Mouse (Mus musculus) intestine, embryonic 16.5 days (tissue): ENCODE measurements around the gene Abi1. TPM values are rescaled to one million over a fixed set of nuclear protein-coding genes. Genes with fewer than 3 reads are reported as not detected.

Source experiments
- ATAC-seq: fragments of 200-750 bp; cut with Nextera tagmentation; 2 replicates; pipeline ENCODE4 v1.8.0; 2017; ENCODE audit warnings: moderate TSS enrichment, moderate library complexity
- H3K27ac ChIP-seq: fragments of 300-500 bp; sonication (generic); 2 replicates; pipeline ENCODE4 v1.5.1; 2014; ENCODE audit warnings: mild to moderate bottlenecking, low read length
- H3K27me3 ChIP-seq: fragments of 300-500 bp; sonication (generic); replicated peaks from 2 replicates; pipeline ENCODE4 v1.6.1; 2014; ENCODE audit warnings: low read length, control low read depth, mixed read lengths; ENCODE audit not compliant: control insufficient read depth, insufficient read depth
- H3K36me3 ChIP-seq: fragments of 300-500 bp; sonication (generic); 2 replicates; pipeline ENCODE4 v1.6.1; 2014; ENCODE audit warnings: low read length, control low read depth; ENCODE audit not compliant: control insufficient read depth, insufficient read depth
- H3K4me1 ChIP-seq: fragments of 300-500 bp; sonication (generic); 2 replicates; pipeline ENCODE4 v1.6.1; 2014; ENCODE audit warnings: low read length, control low read depth, mixed read lengths; ENCODE audit not compliant: control insufficient read depth, insufficient read depth
- H3K4me2 ChIP-seq: fragments of 300-500 bp; sonication (generic); 2 replicates; pipeline ENCODE4 v1.6.1; 2014; ENCODE audit warnings: low read depth, low read length, control low read depth
- H3K4me3 ChIP-seq: fragments of 300-500 bp; sonication (generic); 2 replicates; pipeline ENCODE4 v1.5.1; 2014; ENCODE audit warnings: mild to moderate bottlenecking, low read length
- H3K9ac ChIP-seq: fragments of 300-500 bp; sonication (generic); 2 replicates; pipeline ENCODE4 v1.6.1; 2014; ENCODE audit warnings: low read depth, low read length
- H3K9me3 ChIP-seq: fragments of 300-500 bp; sonication (generic); 2 replicates; pipeline ENCODE4 v1.6.1; 2016; ENCODE audit warnings: low read length, control low read depth; ENCODE audit not compliant: control insufficient read depth
- WGBS: fragments of 180-500 bp; shearing (Covaris S2); extraction: QIAGEN DNeasy Blood & Tissue Kit; methylation state at CpG from one replicate; pipeline ENCODE4 v1.1.7; 2014; 5-methylcytosine and 5-hydroxymethylcytosine counted together
- polyA plus RNA-seq: library from polyadenylated mRNA; unstranded; fragments of >200 nt; fragmentation: Nextera tagmentation; extraction: Ambion mirVana; gene quantifications from 2 replicates; pipeline ENCODE4 v1.2.1, GENCODE M21; 2015

Abi1 gene
- polyA plus RNA-seq, 1 experiment from 2014 or later = 54.0 TPM

GRCm38 (mm10) chr2:22999620-23000019 lies 40.4 kb downstream of the Abi1 start:
- Histone ChIP-seq H3K4me1 (no peaks in the 10 kb centered on the region; the same call in 1 of the 2 replicates), H3K4me3 (no peak overlapping the region), H3K36me3 (no peaks in the 10 kb centered on the region), H3K9ac (no peak overlapping the region), H3K27me3 (no peaks in the 10 kb centered on the region), H3K27ac (no peak overlapping the region), H3K4me2 (no peak overlapping the region), H3K9me3 (no peaks in the 10 kb centered on the region)
- WGBS = 68% methylated on average over 1 of the region's 1 CpGs
- no peak for ATAC-seq

GRCm38 (mm10) chr2:22998804-22999203 lies 41.2 kb downstream of the Abi1 start:
- ATAC-seq = no peak
- no peaks in the 10 kb centered on the region; the same call in 1 of the 2 replicates for H3K4me1 ChIP-seq
- no peaks in the 10 kb centered on the region for H3K9me3 ChIP-seq
- no peaks in the 10 kb centered on the region for H3K27me3 ChIP-seq
- WGBS = 79% methylated on average over 2 of the region's 2 CpGs
- H3K27ac ChIP-seq = no peak overlapping the region
- no peak overlapping the region for H3K4me2 ChIP-seq
- H3K36me3 ChIP-seq = no peaks in the 10 kb centered on the region
- H3K4me3 ChIP-seq = no peak overlapping the region
- no peak overlapping the region for H3K9ac ChIP-seq

DNA sequence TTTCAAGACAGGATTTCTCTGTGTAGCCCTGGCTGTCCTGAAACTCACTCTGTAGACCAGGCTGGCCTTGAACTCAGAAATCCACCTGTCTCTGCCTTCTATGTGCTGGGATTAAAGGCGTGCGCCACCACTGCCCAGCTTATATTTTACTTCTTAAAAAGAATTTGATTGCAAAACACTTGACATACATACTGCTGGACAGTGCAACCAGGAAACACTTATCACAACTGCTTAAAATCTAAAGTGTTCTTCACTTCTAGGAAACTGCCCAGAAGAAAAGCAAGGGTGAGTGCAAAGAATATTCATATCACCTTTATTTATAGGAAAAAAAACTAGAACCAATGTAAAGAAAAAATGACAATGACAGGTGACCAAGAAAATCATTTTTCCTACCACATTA lies 42.0 kb downstream of the Abi1 start:
- WGBS = 88% methylated on average over 2 of the region's 2 CpGs
- no peaks in the 10 kb centered on the region; the same call in 1 of the 2 replicates for H3K4me1 ChIP-seq
- no peak overlapping the region for H3K9ac ChIP-seq
- no peaks in the 10 kb centered on the region for H3K36me3 ChIP-seq
- H3K4me2 ChIP-seq = no peak overlapping the region
- H3K27ac ChIP-seq = no peak overlapping the region
- H3K27me3 ChIP-seq = no peaks in the 10 kb centered on the region
- no peaks in the 10 kb centered on the region for H3K9me3 ChIP-seq
- ATAC-seq = no peak
- H3K4me3 ChIP-seq = no peak overlapping the region

GRCm38 (mm10) chr2:22996071-22996470 lies 44.0 kb downstream of the Abi1 start:
- H3K4me2 ChIP-seq = no peak overlapping the region
- no peak for ATAC-seq
- no peaks in the 10 kb centered on the region for H3K36me3 ChIP-seq
- no peaks in the 10 kb centered on the region for H3K27me3 ChIP-seq
- H3K9ac ChIP-seq = no peak overlapping the region
- no peak overlapping the region for H3K27ac ChIP-seq
- H3K4me1 ChIP-seq = no peaks in the 10 kb centered on the region; the same call in 1 of the 2 replicates
- H3K9me3 ChIP-seq = no peaks in the 10 kb centered on the region
- no peak overlapping the region for H3K4me3 ChIP-seq

- Histone ChIP-seq H3K27ac (no peak overlapping the region), H3K9ac (no peak overlapping the region), H3K4me3 (no peak overlapping the region), H3K36me3 (no peaks in the 10 kb centered on the region), H3K27me3 (no peaks in the 10 kb centered on the region), H3K4me2 (no peak overlapping the region), H3K9me3 (no peaks in the 10 kb centered on the region), H3K4me1 (no peaks in the 10 kb centered on the region)
- WGBS = 78% methylated on average over 2 of the region's 2 CpGs
- no peak for ATAC-seq
Observed at GRCm38 (mm10) chr2:22985973-22986657, 53.9 kb downstream of the Abi1 start.

DNA sequence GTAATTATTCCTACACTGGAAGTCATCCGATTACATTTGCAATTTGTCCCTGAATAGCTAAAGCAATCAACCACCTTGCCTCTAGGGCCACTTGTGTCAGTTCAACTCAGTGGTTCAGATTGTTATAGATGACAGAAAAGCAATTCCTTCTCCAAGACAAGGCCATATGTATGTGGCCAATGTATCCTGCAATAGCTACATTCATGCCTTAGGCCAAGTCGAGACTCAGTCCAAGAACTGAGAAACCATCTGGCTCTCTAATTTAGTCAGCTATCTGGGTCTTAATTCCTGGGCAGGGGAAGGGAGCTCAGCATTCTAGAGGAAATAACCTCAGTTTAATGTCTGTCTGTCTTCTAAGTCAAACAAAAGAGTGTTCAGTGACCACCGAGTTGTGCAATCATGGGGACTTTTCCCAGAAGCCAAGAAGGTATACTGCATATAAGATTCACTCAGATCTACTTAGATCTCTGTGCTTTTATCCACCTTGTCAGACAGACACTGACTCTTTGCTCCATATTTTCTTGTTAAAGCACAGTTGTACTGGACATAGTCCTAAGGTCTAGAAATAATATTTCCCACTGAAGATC lies 62.6 kb downstream of the Abi1 start:
- Histone ChIP-seq H3K4me2 (no peak overlapping the region), H3K36me3 (no peaks in the 10 kb centered on the region), H3K4me1 (0 out of 2 replicates have a peak, but pooled peaks cover 4% of the 10 kb centered on the region), H3K27me3 (no peaks in the 10 kb centered on the region), H3K9me3 (no peaks in the 10 kb centered on the region), H3K9ac (no peak overlapping the region), H3K27ac (no peak overlapping the region), H3K4me3 (no peak overlapping the region)
- 62% methylated on average over 3 of the region's 3 CpGs for WGBS
- no peak for ATAC-seq

- no peak overlapping the region for H3K4me2 ChIP-seq
- WGBS = 87% methylated on average over 3 of the region's 3 CpGs
- no peak overlapping the region for H3K4me3 ChIP-seq
- H3K36me3 ChIP-seq = no peaks in the 10 kb centered on the region; the same call in 1 of the 2 replicates
- ATAC-seq = no peak
- no peak overlapping the region for H3K27ac ChIP-seq
- H3K4me1 ChIP-seq = no peaks in the 10 kb centered on the region
- no peaks in the 10 kb centered on the region for H3K27me3 ChIP-seq
- H3K9ac ChIP-seq = no peak overlapping the region
- no peaks in the 10 kb centered on the region for H3K9me3 ChIP-seq
Observed at GRCm38 (mm10) chr2:22962970-22963369, 77.1 kb downstream of the Abi1 start.

GRCm38 (mm10) chr2:22962242-22962641 lies 77.8 kb downstream of the Abi1 start:
- Histone ChIP-seq H3K27me3 (no peaks in the 10 kb centered on the region), H3K4me2 (no peak overlapping the region), H3K9me3 (no peaks in the 10 kb centered on the region), H3K4me3 (no peak overlapping the region), H3K27ac (no peak overlapping the region), H3K4me1 (no peaks in the 10 kb centered on the region), H3K36me3 (no peaks in the 10 kb centered on the region; the same call in 1 of the 2 replicates), H3K9ac (no peak overlapping the region)
- 92% methylated on average over 8 of the region's 8 CpGs for WGBS
- no peak for ATAC-seq

- H3K27ac ChIP-seq = no peak overlapping the region
Observed at GRCm38 (mm10) chr2:22961681-22962080, 78.4 kb downstream of the Abi1 start.

More at GRCm38 (mm10) chr2:22961681-22962080, 78.4 kb downstream of the Abi1 start:
- 97% methylated on average over 2 of the region's 2 CpGs for WGBS
- Histone ChIP-seq H3K4me2 (no peak overlapping the region), H3K9ac (no peak overlapping the region), H3K9me3 (no peaks in the 10 kb centered on the region), H3K27me3 (no peaks in the 10 kb centered on the region), H3K4me1 (no peaks in the 10 kb centered on the region), H3K36me3 (no peaks in the 10 kb centered on the region; the same call in 1 of the 2 replicates), H3K4me3 (no peak overlapping the region)
- no peak for ATAC-seq
